Mouse (Mus musculus) bone marrow, adult 2 months (tissue): ENCODE data around the gene 0610040J01Rik. TPM values are rescaled to one million over a fixed set of nuclear protein-coding genes. Genes with fewer than 3 reads are reported as not detected.

Experiments used
- H3K27ac ChIP-seq: fragments of 200-500 bp; 2 replicates; pipeline ENCODE4 v1.5.1; 2012; ENCODE audit warnings: low read depth, mild to moderate bottlenecking, control low read depth, inconsistent platforms, low read length; ENCODE audit not compliant: control insufficient read depth, poor library complexity, insufficient read depth
- H3K4me1 ChIP-seq: fragments of 200-500 bp; 2 replicates; pipeline ENCODE4 v1.6.1; 2011; ENCODE audit warnings: low read length; ENCODE audit not compliant: control insufficient read depth, insufficient read depth
- H3K4me3 ChIP-seq: fragments of 200-500 bp; replicated peaks from 2 replicates; pipeline ENCODE3; 2011; ENCODE audit warnings: mild to moderate bottlenecking, low read depth, low read length, control low read depth; ENCODE audit not compliant: control insufficient read depth
- CTCF ChIP-seq: fragments of 200-500 bp; IDR thresholded peaks from 2 replicates; pipeline ENCODE4 v1.5.1; 2011; ENCODE audit warnings: low read length, control low read depth; ENCODE audit not compliant: control insufficient read depth, insufficient read depth
- POLR2A ChIP-seq: fragments of 200-500 bp; IDR thresholded peaks from 2 replicates; pipeline ENCODE4 v1.6.1; 2011; ENCODE audit warnings: low read depth, mild to moderate bottlenecking, control low read depth, low read length, borderline replicate concordance; ENCODE audit not compliant: control insufficient read depth
- WGBS: fragments of 180-500 bp; shearing (Covaris S2); methylation state at CpG from one replicate; pipeline ENCODE4 v1.1.7; 2018; 5-methylcytosine and 5-hydroxymethylcytosine counted together
- polyA plus RNA-seq: library from polyadenylated mRNA; stranded (reverse); fragments of >200 nt; gene quantifications from 2 replicates; pipeline ENCODE4 v1.2.4, GENCODE M21; 2011; ENCODE audit warnings: low replicate concordance; ENCODE audit not compliant: missing spikeins, insufficient read depth, insufficient read length

Gene 0610040J01Rik
- polyA plus RNA-seq: 2.2 TPM in 1 of 2 replicates, not detected in the other

DNA sequence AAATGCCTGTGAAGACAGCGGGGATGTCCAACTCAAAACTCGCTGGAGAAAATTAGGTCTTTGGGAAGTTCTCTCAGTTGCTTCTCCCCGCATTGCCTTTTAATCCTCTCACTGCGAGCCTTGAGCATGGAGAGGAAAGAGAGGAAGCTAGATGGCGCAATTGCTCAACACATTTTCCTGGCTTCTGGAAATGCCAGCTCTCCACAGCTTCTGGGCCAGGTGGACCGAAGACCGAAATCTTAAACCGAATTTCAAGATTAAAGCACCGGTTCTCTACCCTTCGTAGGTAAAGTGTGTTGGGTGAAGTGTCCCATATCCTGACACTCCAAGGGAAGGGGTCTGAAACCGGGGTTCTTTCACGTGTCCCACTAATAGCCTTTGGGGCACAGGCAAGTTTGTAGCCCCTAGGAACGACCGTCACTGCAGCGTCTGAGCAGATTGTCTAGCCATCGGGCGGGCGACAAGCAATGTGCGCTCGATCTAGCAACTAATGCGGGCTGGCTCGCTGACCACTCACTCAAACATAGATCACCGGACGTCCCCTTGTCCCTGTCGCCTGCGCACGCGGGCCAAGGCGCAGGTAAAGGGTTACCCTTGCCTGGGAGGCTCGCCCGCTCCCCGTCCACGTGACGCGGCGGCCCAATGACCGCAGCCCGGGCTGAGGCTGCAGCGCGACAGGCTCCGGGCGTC, at the start of gene 0610040J01Rik:
0610040J01Rik (plus strand) TSS at position 545 of the 690 bp plus-strand sequence.
- Histone ChIP-seq H3K4me3 (peak within 1 kb of the TSS; percentile 61), H3K4me1 (no peaks in the 10 kb centered on the region; the same call in 1 of the 2 replicates), H3K27ac (no peak within 1 kb of the TSS)
- TF ChIP-seq CTCF (peak; percentile 60), POLR2A (no peak)
- 2% methylated on average over 42 of the region's 42 CpGs for WGBS

DNA sequence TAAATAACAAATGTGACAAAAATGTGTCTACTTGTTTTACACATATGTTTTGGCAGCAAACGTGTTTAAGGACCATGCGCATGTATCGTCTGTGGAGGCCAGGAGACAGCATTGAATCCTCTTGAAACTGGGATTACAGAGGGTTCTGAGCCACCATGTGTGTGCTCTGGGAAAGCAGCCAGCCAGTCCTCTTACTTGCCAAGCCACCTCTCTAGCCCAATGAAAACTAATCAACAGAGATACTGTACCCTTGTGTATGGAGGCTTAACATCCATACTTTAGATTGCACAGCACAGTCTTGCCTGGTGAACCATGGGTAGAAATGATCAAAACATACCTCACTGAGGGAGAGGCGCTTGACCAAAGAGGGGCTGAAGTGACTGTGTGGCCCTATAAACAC, 46.3 kb upstream of the 0610040J01Rik start:
- Histone ChIP-seq H3K27ac (no peak overlapping the region), H3K4me3 (no peak overlapping the region), H3K4me1 (no peaks in the 10 kb centered on the region)
- WGBS: 90% methylated on average over 4 of the region's 4 CpGs
- TF ChIP-seq POLR2A (no peak), CTCF (no peak)

DNA sequence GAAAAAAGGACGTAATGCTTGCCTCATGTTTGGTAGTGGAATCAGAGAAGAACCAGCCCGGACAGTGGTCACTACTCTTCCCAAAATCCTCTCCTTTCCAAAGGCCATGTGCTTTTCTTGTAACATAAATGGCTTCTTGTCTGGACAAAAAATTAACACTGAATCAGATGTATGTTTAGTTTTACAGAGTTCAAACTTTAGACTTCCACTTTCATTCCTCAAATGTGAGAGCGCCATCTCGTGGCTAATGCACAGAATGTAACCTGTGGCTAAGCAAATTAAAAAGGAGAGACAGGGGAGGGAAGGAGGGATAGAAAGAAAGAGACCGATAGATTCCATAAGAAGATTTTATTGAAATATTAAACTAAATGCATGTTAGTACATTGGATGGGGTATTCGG, 45.4 kb upstream of the 0610040J01Rik start:
- no peak overlapping the region for H3K27ac ChIP-seq
- no peak overlapping the region for H3K4me3 ChIP-seq
- WGBS: 31% methylated on average over 6 of the region's 6 CpGs
- H3K4me1 ChIP-seq: no peaks in the 10 kb centered on the region
- no peak for TF ChIP-seq POLR2A
- no peak for TF ChIP-seq CTCF

DNA sequence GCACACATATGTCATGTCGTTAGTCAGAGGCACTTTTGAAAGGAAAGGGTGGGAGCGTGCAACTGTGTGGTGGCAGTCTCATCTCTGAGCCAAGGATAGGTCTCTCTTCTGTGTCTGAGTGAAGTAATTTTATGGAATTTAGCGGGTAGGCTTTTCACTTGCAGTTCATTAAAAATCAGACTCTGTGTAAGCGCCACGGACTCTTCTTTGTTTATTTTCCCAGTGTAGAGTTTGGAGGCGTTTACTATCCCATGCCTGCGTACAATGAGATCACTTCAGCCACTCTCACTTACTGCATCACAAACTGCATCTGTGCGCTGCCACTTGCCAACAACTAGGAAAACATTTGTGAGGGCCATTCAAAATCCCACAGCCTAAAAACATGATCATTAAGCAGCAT, 44.7 kb upstream of the 0610040J01Rik start:
- Histone ChIP-seq H3K4me1 (no peaks in the 10 kb centered on the region), H3K4me3 (no peak overlapping the region), H3K27ac (no peak overlapping the region)
- no peak for TF ChIP-seq POLR2A
- WGBS: 72% methylated on average over 8 of the region's 8 CpGs

DNA sequence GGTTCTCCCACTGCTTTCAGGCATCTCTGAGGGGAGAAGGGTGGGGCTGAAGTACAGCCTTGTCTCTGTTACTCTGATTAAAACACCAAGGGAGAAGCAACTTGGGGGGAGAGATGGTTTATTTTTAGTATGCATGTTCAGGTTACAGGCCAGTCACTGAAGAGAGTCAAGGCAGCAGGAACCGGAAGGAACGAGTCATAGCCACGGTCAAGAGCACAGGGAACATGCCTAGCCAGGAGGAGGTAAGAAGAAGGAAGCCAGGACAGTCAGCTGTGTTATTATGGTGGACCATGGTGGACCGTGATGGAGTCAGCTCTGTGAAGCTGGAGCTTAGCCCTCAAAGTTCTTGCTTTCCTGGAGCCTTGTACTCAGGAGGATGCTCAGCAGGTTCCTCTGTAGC, 43.9 kb upstream of the 0610040J01Rik start:
- WGBS: 48% methylated on average over 4 of the region's 4 CpGs
- Histone ChIP-seq H3K4me3 (no peak overlapping the region), H3K4me1 (no peaks in the 10 kb centered on the region), H3K27ac (no peak overlapping the region)
- no peak for TF ChIP-seq POLR2A
- TF ChIP-seq CTCF: no peak

DNA sequence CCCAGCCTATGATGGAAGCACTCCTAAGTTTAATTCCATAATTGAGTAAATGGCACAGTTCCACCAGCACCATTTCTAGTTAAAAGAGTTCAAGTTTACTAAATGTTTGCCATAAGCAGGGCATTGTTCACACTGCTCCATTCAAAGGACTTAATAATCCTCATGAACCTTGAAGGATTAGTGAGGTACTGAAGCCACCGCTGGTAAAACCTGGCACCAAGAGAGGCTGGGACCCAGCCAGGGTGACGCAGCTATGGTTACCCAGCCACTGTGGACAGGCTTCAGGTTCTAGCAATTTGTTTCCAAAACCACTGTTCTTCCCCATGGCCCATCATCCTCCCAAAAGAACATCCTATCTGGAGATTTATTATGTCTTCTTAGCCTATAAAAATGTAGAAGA, 39.2 kb upstream of the 0610040J01Rik start:
- H3K4me3 ChIP-seq: no peak overlapping the region
- no peak overlapping the region for H3K27ac ChIP-seq
- TF ChIP-seq CTCF (no peak), POLR2A (no peak)
- 64% methylated on average over 2 of the region's 2 CpGs for WGBS
- no peaks in the 10 kb centered on the region for H3K4me1 ChIP-seq

DNA sequence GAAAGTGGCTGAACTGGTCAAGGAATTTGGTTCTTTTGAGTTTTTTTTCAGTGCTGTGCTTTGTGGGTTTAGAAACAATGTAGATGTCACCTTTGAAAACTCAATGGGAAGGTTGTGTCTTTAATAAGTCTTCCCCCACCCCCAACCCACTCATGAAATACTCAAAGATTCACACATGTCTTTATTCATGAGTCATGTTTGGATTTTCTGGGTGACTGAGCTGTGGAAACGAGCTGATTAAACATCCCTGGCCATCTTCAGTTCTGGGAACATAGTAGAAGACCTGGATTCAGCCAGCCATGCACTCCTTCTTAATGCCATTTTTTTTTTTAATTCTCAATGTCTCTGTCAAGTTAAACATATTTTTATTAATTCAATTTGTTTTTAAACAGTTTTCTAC, 38.6 kb upstream of the 0610040J01Rik start:
- H3K4me3 ChIP-seq: no peak overlapping the region
- WGBS: 48% methylated on average over 1 of the region's 1 CpGs
- no peak for TF ChIP-seq CTCF
- no peak for TF ChIP-seq POLR2A
- no peaks in the 10 kb centered on the region for H3K4me1 ChIP-seq
- no peak overlapping the region for H3K27ac ChIP-seq

DNA sequence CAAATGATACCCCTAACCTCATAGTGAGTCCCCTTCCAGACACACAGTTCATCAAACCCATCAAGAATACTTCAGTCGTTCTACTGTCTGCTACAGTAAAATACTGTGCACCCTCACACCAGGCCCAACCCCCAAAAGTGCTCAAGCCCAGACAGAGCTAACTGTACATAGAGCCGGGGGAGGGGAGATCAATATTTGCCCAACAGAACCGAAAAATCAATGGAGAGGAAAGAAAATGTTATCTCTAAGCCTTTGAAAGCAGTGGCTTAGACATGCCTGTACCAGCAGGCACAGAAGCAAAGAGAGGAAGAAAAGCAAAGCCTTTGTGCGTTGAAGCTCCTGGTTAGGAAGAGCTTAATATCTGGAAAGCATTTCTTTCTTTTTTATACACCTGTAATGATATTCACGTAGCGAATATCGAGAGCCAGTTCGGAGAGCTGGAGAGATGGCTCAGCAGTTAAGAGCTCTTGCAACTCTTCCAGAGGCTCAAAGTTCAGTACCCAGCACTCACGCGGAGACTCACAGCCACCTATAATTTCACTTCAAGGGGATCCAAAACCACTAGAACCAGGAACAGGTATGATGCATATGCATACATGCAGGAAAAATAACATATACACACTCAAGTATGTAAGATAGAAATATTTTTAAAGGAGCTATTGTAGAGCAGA, 23.9 kb upstream of the 0610040J01Rik start:
- Histone ChIP-seq H3K4me1 (no peaks in the 10 kb centered on the region), H3K27ac (no peak overlapping the region), H3K4me3 (no peak overlapping the region)
- TF ChIP-seq CTCF: no peak
- TF ChIP-seq POLR2A: no peak
- WGBS: 84% methylated on average over 10 of the region's 10 CpGs
